Mouse (Mus musculus) frontal cortex, adult (tissue): ENCODE measurements around the gene Arfgap2.

Source experiments
- ATAC-seq: cut with Nextera tagmentation; 2 replicates; pipeline ENCODE4 v1.9.2; 2017; ENCODE audit warnings: mild to moderate bottlenecking, moderate library complexity, mixed read lengths; ENCODE audit not compliant: low TSS enrichment

Arfgap2 gene

GRCm38 (mm10) chr2:91306589-91306988 is 41.8 kb downstream of the Arfgap2 start:
- ATAC-seq, result no peak

GRCm38 (mm10) chr2:91308680-91309079 is 43.9 kb downstream of the Arfgap2 start:
- no peak; the same call in none of the 2 replicates for ATAC-seq

- ATAC-seq, result no peak
Observed at GRCm38 (mm10) chr2:91309546-91309945, 44.8 kb downstream of the Arfgap2 start.

- ATAC-seq, result no peak
Observed at GRCm38 (mm10) chr2:91312578-91313311, 48.0 kb downstream of the Arfgap2 start.

- ATAC-seq, result no peak
Observed at GRCm38 (mm10) chr2:91314184-91314583, 49.4 kb downstream of the Arfgap2 start.

- no peak for ATAC-seq
Observed at GRCm38 (mm10) chr2:91320559-91321529, 56.1 kb downstream of the Arfgap2 start.

- no peak for ATAC-seq
Observed at GRCm38 (mm10) chr2:91321923-91322322, 57.1 kb downstream of the Arfgap2 start.

GRCm38 (mm10) chr2:91322490-91322889 is 57.7 kb downstream of the Arfgap2 start:
- no peak for ATAC-seq

- ATAC-seq, result peak; percentile 53
Observed at GRCm38 (mm10) chr2:91324346-91324745, 59.6 kb downstream of the Arfgap2 start.

- ATAC-seq, result peak; percentile 75
Observed at GRCm38 (mm10) chr2:91324761-91325421, 60.1 kb downstream of the Arfgap2 start.
